Mouse (Mus musculus) midbrain, postnatal 0 days (tissue): Measurements from ENCODE around the gene Cntfr. TPM values are rescaled to one million over a fixed set of nuclear protein-coding genes. Genes with fewer than 3 reads are reported as not detected.
"Not testable (repeated sequence)": the region's sequence is repeated elsewhere in the genome, so short reads cannot be mapped to it uniquely, and the experiment has no call there.

ENCODE experiments used
- ATAC-seq: fragments of 200-750 bp; cut with Nextera tagmentation; 2 replicates; pipeline ENCODE4 v1.8.0; 2017; ENCODE audit warnings: moderate number of reproducible peaks, mild to moderate bottlenecking, moderate TSS enrichment, moderate library complexity; ENCODE audit not compliant: low FRiP score
- DNase-seq: peaks from one replicate; pipeline ENCODE4 v3.0.0-alpha.2; 2015; ENCODE audit warnings: low spot score
- H3K27ac ChIP-seq: fragments of 300-500 bp; sonication (generic); 2 replicates; pipeline ENCODE4 v1.5.1; 2014; ENCODE audit warnings: low read depth, mild to moderate bottlenecking, low read length, mixed read lengths
- H3K27me3 ChIP-seq: fragments of 300-500 bp; sonication (generic); 2 replicates; pipeline ENCODE4 v1.6.1; 2014; ENCODE audit warnings: low read length, control low read depth, mixed read lengths; ENCODE audit not compliant: insufficient read depth
- H3K36me3 ChIP-seq: fragments of 300-500 bp; sonication (generic); 2 replicates; pipeline ENCODE4 v1.6.1; 2014; ENCODE audit warnings: low read length, control low read depth, mixed read lengths; ENCODE audit not compliant: insufficient read depth
- H3K4me1 ChIP-seq: fragments of 300-500 bp; sonication (generic); 2 replicates; pipeline ENCODE4 v1.6.1; 2014; ENCODE audit warnings: mild to moderate bottlenecking, control low read depth, antibody characterized with exemption, low read length, mixed read lengths; ENCODE audit not compliant: insufficient read depth
- H3K4me2 ChIP-seq: fragments of 300-500 bp; sonication (generic); 2 replicates; pipeline ENCODE4 v1.6.1; 2014; ENCODE audit warnings: low read depth, mild to moderate bottlenecking, low read length, mixed read lengths; ENCODE audit not compliant: poor library complexity, severe bottlenecking
- H3K4me3 ChIP-seq: fragments of 300-500 bp; sonication (generic); 2 replicates; pipeline ENCODE4 v1.5.1; 2014; ENCODE audit warnings: low read depth, mild to moderate bottlenecking, low read length, moderate library complexity
- H3K9ac ChIP-seq: fragments of 300-500 bp; sonication (generic); replicated peaks from 2 replicates; pipeline ENCODE4 v1.6.1; 2014; ENCODE audit warnings: mild to moderate bottlenecking, low read length, moderate library complexity, mixed read lengths; ENCODE audit not compliant: poor library complexity, severe bottlenecking
- H3K9me3 ChIP-seq: fragments of 300-500 bp; sonication (generic); 2 replicates; pipeline ENCODE4 v1.6.1; 2016; ENCODE audit warnings: low read length, control low read depth
- WGBS: fragments of 180-500 bp; shearing (Covaris S2); extraction: QIAGEN DNeasy Blood & Tissue Kit; methylation state at CpG from one replicate; pipeline ENCODE4 v1.1.7; 2014; 5-methylcytosine and 5-hydroxymethylcytosine counted together
- polyA plus RNA-seq: library from polyadenylated mRNA; unstranded; fragments of >200 nt; fragmentation: Nextera tagmentation; extraction: Ambion mirVana; gene quantifications from 2 replicates; pipeline ENCODE4 v1.2.1, GENCODE M21; 2015
- total RNA-seq: library from RNA; depleted of rRNA; stranded (reverse); fragments of >200 nt; gene quantifications from 2 replicates; pipeline ENCODE4 v1.2.3, GENCODE M21; 2014

The Cntfr gene
- total and polyA plus RNA-seq, 2 experiments from 2014 or later, result 20.1 to 69.2 TPM

GRCm38 (mm10) chr4:41693511-41693910, 3.4 kb downstream of the Cntfr start:
- not testable (repeated sequence) for H3K4me1 ChIP-seq, ATAC-seq, H3K4me3 ChIP-seq, DNase-seq, H3K27ac ChIP-seq, H3K9me3 ChIP-seq, H3K9ac ChIP-seq, H3K36me3 ChIP-seq, H3K27me3 ChIP-seq, H3K4me2 ChIP-seq
- WGBS, result 3% methylated on average over 4 of the region's 4 CpGs

GRCm38 (mm10) chr4:41690014-41690413, 6.9 kb downstream of the Cntfr start:
- WGBS, result no CpG with 5 or more reads among the region's 4 CpGs
- H3K36me3 ChIP-seq, H3K9me3 ChIP-seq, ATAC-seq, H3K27me3 ChIP-seq, DNase-seq, H3K9ac ChIP-seq, H3K4me2 ChIP-seq, H3K4me1 ChIP-seq, H3K4me3 ChIP-seq, H3K27ac ChIP-seq: not testable (repeated sequence)

GRCm38 (mm10) chr4:41688562-41688961, 8.3 kb downstream of the Cntfr start:
- not testable (repeated sequence) for DNase-seq, H3K36me3 ChIP-seq, H3K4me2 ChIP-seq, H3K27me3 ChIP-seq, H3K4me1 ChIP-seq, H3K9ac ChIP-seq, H3K4me3 ChIP-seq, H3K27ac ChIP-seq, ATAC-seq, H3K9me3 ChIP-seq
- 41% methylated on average over 1 of the region's 1 CpGs for WGBS

- H3K27ac ChIP-seq, H3K9ac ChIP-seq, H3K27me3 ChIP-seq, DNase-seq, H3K4me3 ChIP-seq, H3K4me1 ChIP-seq, H3K4me2 ChIP-seq, H3K9me3 ChIP-seq, ATAC-seq, H3K36me3 ChIP-seq: not testable (repeated sequence)
- 32% methylated on average over 9 of the region's 10 CpGs for WGBS
These were observed 10.9 kb downstream of the Cntfr start for GRCm38 (mm10) chr4:41685882-41686492.

- not testable (repeated sequence) for DNase-seq, H3K9me3 ChIP-seq, H3K27me3 ChIP-seq, H3K9ac ChIP-seq, H3K27ac ChIP-seq, H3K4me3 ChIP-seq, H3K4me1 ChIP-seq, ATAC-seq, H3K4me2 ChIP-seq, H3K36me3 ChIP-seq
- WGBS, result 9% methylated on average over 10 of the region's 14 CpGs
These were observed 11.9 kb downstream of the Cntfr start for GRCm38 (mm10) chr4:41684931-41685453.

- not testable (repeated sequence) for H3K36me3 ChIP-seq, DNase-seq, H3K4me1 ChIP-seq, H3K9me3 ChIP-seq, H3K4me3 ChIP-seq, H3K9ac ChIP-seq, H3K27ac ChIP-seq, H3K27me3 ChIP-seq
- peak overlapping the region; percentile 39; the same call in 1 of the 2 replicates for H3K4me2 ChIP-seq
- 7% methylated on average over 20 of the region's 27 CpGs for WGBS
- peak; percentile 28; the same call in 1 of the 2 replicates for ATAC-seq
These were observed 12.6 kb downstream of the Cntfr start for GRCm38 (mm10) chr4:41684131-41684930.

- WGBS, result no CpG with 5 or more reads among the region's 27 CpGs
- H3K9ac ChIP-seq, H3K27ac ChIP-seq: not testable (repeated sequence)
These were observed 13.6 kb downstream of the Cntfr start for GRCm38 (mm10) chr4:41683303-41683702.

More at GRCm38 (mm10) chr4:41683303-41683702, 13.6 kb downstream of the Cntfr start:
- not testable (repeated sequence) for H3K4me1 ChIP-seq, DNase-seq, H3K9me3 ChIP-seq, H3K27me3 ChIP-seq, H3K36me3 ChIP-seq
- ATAC-seq, result peak; percentile 31
- Histone ChIP-seq H3K4me3 (peak overlapping the region; percentile 16; the same call in 1 of the 2 replicates), H3K4me2 (peak overlapping the region; percentile 36; the same call in 1 of the 2 replicates)
